Mouse (Mus musculus) thymus, adult 18-20 months (tissue): Measurements from ENCODE around the gene Olfr1202.

Experiments used
- DNase-seq, 2 experiments: peaks; one replicate each; pipeline ENCODE4 v3.0.0; 2022; ENCODE audit warnings: mixed read lengths in 2 of 2

Gene Olfr1202

DNA sequence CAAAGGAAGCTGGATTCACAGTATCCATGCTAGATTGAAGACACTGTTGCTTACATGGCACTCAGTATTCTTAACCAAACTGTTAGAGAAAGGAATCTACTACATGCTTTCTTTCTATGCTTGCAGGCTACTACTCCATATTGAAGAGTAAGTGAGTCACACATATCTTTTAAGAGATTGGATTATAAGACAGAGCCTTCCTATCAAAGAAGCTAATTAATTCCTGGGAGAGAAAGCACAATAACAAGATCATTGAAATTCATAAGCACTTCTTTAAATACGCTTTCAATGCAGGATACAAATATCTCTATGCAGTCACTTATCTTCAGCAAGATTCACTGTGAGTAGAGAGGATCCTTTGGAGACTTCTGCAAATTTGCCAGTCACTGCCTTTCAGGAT is at the start of gene Olfr1202:
Gene Olfr1202, plus strand, starts transcription at position 301 of the 400 bp plus-strand sequence.
- DNase-seq, result no peak

DNA sequence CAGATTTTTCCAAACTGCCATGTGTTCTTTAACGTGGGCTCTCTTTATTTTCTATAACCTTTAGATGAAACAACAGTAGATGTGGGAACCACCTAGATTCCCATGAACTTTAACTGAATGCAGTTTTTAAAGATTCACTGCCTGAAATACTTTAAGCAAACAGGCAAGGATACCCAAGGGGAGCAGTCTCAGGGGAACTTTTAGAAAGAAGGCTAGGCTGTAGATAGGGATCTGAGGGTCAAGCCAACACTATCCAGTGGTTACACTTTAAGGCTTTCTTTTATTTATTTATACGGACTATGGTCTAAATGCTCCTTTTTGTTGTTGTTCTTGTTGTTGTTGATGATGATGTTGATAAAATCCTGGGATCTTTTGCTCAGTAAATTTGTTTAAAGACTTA is 43.9 kb upstream of the Olfr1202 start, which contains the start of gene Olfr1200:
Gene Olfr1200, minus strand, starts transcription at position 101 of the 400 bp plus-strand sequence.
- no peak for DNase-seq

DNA sequence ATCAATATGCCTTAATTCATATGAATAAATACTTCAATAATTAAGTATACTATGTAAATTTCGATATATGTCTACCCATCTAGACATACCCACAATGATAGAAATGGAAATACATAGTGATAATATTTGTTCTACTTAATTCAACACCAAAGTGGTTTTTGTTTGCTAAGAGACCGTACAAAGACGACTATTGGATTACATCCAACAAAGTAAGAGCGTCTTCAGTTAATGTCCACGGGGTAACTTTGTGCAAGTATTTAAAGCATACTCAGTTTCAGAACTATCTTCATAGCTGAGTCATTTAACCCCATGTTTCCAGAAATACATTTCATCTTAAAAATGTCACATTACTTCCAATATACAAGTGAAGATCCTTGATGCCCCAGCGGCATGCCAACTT is 21.6 kb upstream of the Olfr1202 start, which contains the start of gene Olfr1201:
Gene Olfr1201, plus strand, starts transcription at position 301 of the 400 bp plus-strand sequence.
- DNase-seq, result no peak

DNA sequence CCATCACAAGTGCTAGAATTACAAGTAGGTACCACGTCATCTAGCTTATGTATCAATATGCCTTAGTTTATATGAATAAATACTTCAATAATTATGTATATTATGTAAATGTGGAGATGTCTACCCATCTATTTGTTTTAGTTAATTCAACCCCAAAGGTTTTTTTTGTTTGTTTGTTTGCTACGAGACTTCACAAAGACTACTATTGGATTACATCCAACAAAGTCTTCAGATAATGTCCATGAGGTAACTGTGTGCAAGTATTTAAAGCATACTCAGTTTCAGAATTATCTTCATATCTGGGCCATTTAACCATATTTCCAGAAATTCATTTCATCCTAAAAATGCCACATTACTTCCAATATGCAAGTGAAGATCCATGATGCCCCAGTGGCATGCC is 15.1 kb downstream of the Olfr1202 start, which contains the start of gene Olfr1205:
Gene Olfr1205, plus strand, starts transcription at position 301 of the 400 bp plus-strand sequence.
- no peak for DNase-seq

DNA sequence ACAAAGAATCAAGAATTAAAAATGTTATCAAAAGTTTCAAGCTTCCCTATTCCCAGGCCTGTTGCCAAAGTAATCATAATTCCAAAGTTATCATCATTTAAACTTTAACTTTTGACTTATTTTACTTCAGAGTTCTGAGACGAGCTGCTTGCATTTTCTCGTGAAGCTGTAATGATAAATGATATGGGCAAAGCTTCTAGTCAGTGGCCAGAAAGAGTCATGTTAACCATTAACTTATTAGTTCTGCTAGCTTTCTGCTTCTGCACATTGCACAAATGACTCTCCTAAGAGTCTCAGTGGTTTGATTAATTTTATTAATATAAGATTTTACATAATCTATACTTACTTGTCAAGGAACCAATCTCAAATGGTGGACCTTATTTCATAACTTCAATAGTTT is 24.2 kb downstream of the Olfr1202 start:
- DNase-seq, result no peak

DNA sequence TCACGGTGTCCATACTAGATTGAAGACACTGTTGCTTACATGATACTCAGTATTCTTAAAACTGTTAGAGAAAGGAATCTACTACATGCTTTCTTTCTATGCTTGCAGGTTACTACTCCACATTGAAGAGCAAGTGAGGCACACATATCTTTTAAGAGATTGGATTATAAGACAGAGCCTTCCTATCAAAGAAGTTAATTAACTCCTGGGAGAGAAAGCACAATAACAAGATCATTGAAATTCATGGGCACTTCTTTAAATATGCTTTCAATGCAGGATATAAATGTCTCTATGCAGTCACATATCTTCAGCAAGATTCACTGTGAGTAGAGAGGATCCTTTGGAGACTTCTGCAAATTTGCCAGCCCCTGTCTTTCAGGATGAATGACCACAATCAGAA is 34.7 kb downstream of the Olfr1202 start, which contains the start of gene Olfr1204:
Gene Olfr1204, plus strand, starts transcription at position 301 of the 400 bp plus-strand sequence.
- no peak for DNase-seq

DNA sequence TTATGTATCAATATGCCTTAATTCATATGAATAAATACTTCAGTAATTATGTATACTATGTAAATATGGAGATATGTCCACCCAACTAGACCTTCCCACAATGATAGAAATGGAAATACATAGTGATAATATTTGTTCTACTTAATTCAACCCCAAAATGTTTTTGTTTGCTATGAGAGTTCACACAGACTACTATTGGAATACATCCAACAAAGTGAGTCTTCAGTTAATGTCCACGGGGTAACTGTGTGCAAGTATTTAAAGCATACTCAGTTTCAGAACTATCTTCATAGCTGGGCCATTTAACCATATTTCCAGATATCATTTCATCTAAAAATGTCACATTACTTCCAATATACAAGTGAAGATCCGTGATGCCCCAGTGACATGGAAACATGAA is 48.6 kb downstream of the Olfr1202 start, which contains the start of gene Olfr1206:
Gene Olfr1206, plus strand, starts transcription at position 301 of the 400 bp plus-strand sequence.
- no peak for DNase-seq
